ENCODE assay signal across 12 mouse cellular contexts in the genomic region with DNA sequence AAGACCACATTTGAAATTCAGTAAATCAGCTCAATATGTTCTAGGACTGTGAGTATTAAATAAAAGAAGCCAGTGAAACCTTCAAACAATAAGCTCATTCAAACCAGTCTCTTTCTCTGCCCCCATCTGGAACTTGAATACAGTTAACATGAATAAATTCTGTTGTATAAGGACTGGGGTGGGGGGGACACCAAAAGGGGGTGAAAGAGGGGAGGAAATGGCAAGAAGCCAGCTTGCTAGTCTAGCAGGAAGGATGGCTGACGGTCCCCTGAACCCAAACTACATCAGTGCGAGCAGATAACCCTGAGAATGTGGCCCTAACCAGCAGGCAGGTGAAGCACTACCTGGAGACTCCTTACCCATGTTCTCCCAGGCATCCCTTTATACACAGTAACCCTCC. TPM values are rescaled to one million over a fixed set of nuclear protein-coding genes. Genes with fewer than 3 reads are reported as not detected.
DNase-seq lines count a peak whose midpoint lies in the region; ATAC-seq lines count a peak whose summit lies in the region.
"Had no signal": no experiment of that assay in that cellular context is flagged by ENCODE, and none has a peak within 500 bp of the region (broad histone marks: within the 10 kb centered on the region; RNA-seq: fewer than 3 reads in every experiment).

No protein-coding gene starts in this region.

- no peaks in the 10 kb centered on the region for H3K36me3 ChIP-seq in forebrain, embryonic 10.5 days (replicated peaks)
- no peaks in the 10 kb centered on the region for H3K36me3 ChIP-seq in forebrain, embryonic 11.5 days (ENCODE audit: control insufficient read depth, insufficient read depth, low read length)
- no peaks in the 10 kb centered on the region for H3K36me3 ChIP-seq in neural tube, embryonic 13.5 days
- H3K36me3 ChIP-seq in intestine, embryonic 16.5 days (ENCODE audit: control insufficient read depth, insufficient read depth, low read length) = no peaks in the 10 kb centered on the region

- no peak overlapping the region for H3K9ac ChIP-seq in forebrain, embryonic 11.5 days (ENCODE audit: low read length)
- no peak overlapping the region for H3K9ac ChIP-seq in neural tube, embryonic 13.5 days
- no peak overlapping the region for H3K9ac ChIP-seq in intestine, embryonic 16.5 days (ENCODE audit: low read depth, low read length)

- no peak overlapping the region for H3K4me2 ChIP-seq in forebrain, embryonic 11.5 days (ENCODE audit: low read depth, low read length, severe bottlenecking)
- H3K4me2 ChIP-seq in neural tube, embryonic 13.5 days = no peak overlapping the region
- no peak overlapping the region for H3K4me2 ChIP-seq in intestine, embryonic 16.5 days (ENCODE audit: low read depth, low read length)
- H3K4me2 ChIP-seq: heart, embryonic 11.5 days had no signal

- H3K9me3 ChIP-seq in forebrain, embryonic 10.5 days = no peaks in the 10 kb centered on the region
- H3K9me3 ChIP-seq in forebrain, embryonic 11.5 days (ENCODE audit: control insufficient read depth, low read length) = no peaks in the 10 kb centered on the region
- H3K9me3 ChIP-seq in neural tube, embryonic 13.5 days = no peaks in the 10 kb centered on the region
- no peaks in the 10 kb centered on the region for H3K9me3 ChIP-seq in intestine, embryonic 16.5 days (ENCODE audit: control insufficient read depth, low read length)

- H3K27me3 ChIP-seq in forebrain, embryonic 10.5 days (ENCODE audit: poor library complexity, severe bottlenecking) = no peaks in the 10 kb centered on the region; the same call in 1 of the 2 replicates
- no peaks in the 10 kb centered on the region for H3K27me3 ChIP-seq in forebrain, embryonic 11.5 days (ENCODE audit: control insufficient read depth, insufficient read depth, low read length)
- no peaks in the 10 kb centered on the region for H3K27me3 ChIP-seq in neural tube, embryonic 13.5 days
- no peaks in the 10 kb centered on the region for H3K27me3 ChIP-seq in intestine, embryonic 16.5 days (replicated peaks; ENCODE audit: control insufficient read depth, insufficient read depth, low read length)

- DNase-seq in forebrain, embryonic 10.5 days (ENCODE audit: extremely low spot score, low spot score) = no peak
- DNase-seq in forebrain, embryonic 11.5 days (ENCODE audit: low spot score) = no peak
- no peak for DNase-seq in neural tube, embryonic 10.5 days (ENCODE audit: extremely low spot score, low spot score)
- no peak for DNase-seq in heart, adult 8-10 months (ENCODE audit: low spot score)
- DNase-seq in spleen, postnatal 10 days (ENCODE audit: low spot score in 2 of 2) = no peak
- no peak for DNase-seq in ovary, adult 18-20 months (ENCODE audit: low spot score)
- DNase-seq: cerebellum, adult 9-11 months; thymus, adult 18-20 months had no signal

- H3K27ac ChIP-seq in forebrain, embryonic 10.5 days = 0 out of 2 replicates have a peak overlapping the region, but pooled peaks have one; percentile 12
- no peak overlapping the region for H3K27ac ChIP-seq in forebrain, embryonic 11.5 days (ENCODE audit: low read depth, low read length)
- peak overlapping the region; percentile 61; the same call in 1 of the 2 replicates for H3K27ac ChIP-seq in neural tube, embryonic 13.5 days (replicated peaks)
- peak overlapping the region; percentile 9; the same call in 1 of the 2 replicates for H3K27ac ChIP-seq in intestine, embryonic 16.5 days (ENCODE audit: low read length)

- no peak for ATAC-seq in forebrain, embryonic 11.5 days (replicated peaks; ENCODE audit: low FRiP score)
- ATAC-seq in neural tube, embryonic 13.5 days (ENCODE audit: low read depth) = no peak
- no peak for ATAC-seq in intestine, embryonic 16.5 days
- ATAC-seq: lung, postnatal 0 days had no signal

- no peak overlapping the region for H3K4me3 ChIP-seq in forebrain, embryonic 10.5 days
- no peak overlapping the region for H3K4me3 ChIP-seq in forebrain, embryonic 11.5 days (ENCODE audit: low read depth, low read length)
- H3K4me3 ChIP-seq in neural tube, embryonic 13.5 days = no peak overlapping the region
- H3K4me3 ChIP-seq in intestine, embryonic 16.5 days (ENCODE audit: low read length) = no peak overlapping the region

- WGBS in forebrain, embryonic 10.5 days = 91% methylated on average over 2 of the region's 2 CpGs
- 73% methylated on average over 2 of the region's 2 CpGs for WGBS in forebrain, embryonic 11.5 days
- 61% methylated on average over 2 of the region's 2 CpGs for WGBS in neural tube, embryonic 13.5 days
- WGBS in intestine, embryonic 16.5 days = 71% methylated on average over 2 of the region's 2 CpGs

- H3K4me1 ChIP-seq in forebrain, embryonic 10.5 days = peaks cover 52% of the 10 kb centered on the region
- peaks cover 3% of the 10 kb centered on the region; the same call in 1 of the 2 replicates for H3K4me1 ChIP-seq in forebrain, embryonic 11.5 days (replicated peaks; ENCODE audit: control insufficient read depth, insufficient read depth, low read length)
- peaks cover 66% of the 10 kb centered on the region for H3K4me1 ChIP-seq in neural tube, embryonic 13.5 days (replicated peaks)
- H3K4me1 ChIP-seq in intestine, embryonic 16.5 days (ENCODE audit: control insufficient read depth, insufficient read depth, low read length) = peaks cover 20% of the 10 kb centered on the region

RNA-seq across cellular contexts. Expression of gene Afap1l2, which starts 9.1 kb away (rescaled TPM):
- polyA plus RNA-seq in forebrain, embryonic 10.5 days (2016; fragmentation: Nextera tagmentation; extraction: Ambion mirVana) = 1.2 and 1.5 TPM in 2 replicates
- polyA plus RNA-seq in forebrain, embryonic 11.5 days (2014; fragmentation: Nextera tagmentation; extraction: Ambion mirVana) = 2.0 and 2.4 TPM in 2 replicates
- 17.7 and 18.7 TPM in 2 replicates for polyA plus RNA-seq in neural tube, embryonic 13.5 days (2015; fragmentation: Nextera tagmentation; extraction: Ambion mirVana)
- 16.5 and 16.9 TPM in 2 replicates for polyA plus RNA-seq in intestine, embryonic 16.5 days (2015; fragmentation: Nextera tagmentation; extraction: Ambion mirVana)
- 1 to 10 TPM; 2.8 to 4.4 (median 3.5) TPM for total RNA-seq in heart, adult 8-10 months (2022)
